Mouse (Mus musculus): ENCODE results near the gene Ropn1l.

Ropn1l gene

GRCm38 (mm10) chr15:31453098-31453916 lies at the start of gene Ropn1l:
Gene Ropn1l (minus strand): TSS chr15:31453737.
- DNase-seq, result peak; percentile 89 to 90

DNA sequence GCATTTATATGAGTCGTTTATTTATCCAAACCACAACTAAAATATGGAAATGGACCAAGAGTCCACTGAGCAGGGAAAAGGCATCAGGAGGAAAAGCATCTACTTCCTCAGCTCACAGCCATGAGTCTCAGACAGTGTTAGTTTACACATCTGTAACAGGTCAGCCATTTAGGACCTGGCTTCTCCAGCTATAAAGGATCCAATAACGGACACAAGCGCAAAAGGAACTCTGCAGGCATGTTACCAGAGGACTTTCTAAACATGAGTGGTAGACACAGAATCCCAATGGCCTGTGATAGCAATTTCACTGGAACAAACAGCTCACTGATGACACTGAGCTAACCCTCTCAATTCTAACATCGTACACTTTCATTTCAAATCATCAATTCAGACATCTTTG lies 49.5 kb upstream of the Ropn1l start:
- DNase-seq, result no peak

- DNase-seq, result no peak
Observed at GRCm38 (mm10) chr15:31502313-31502712, 48.8 kb upstream of the Ropn1l start.

DNA sequence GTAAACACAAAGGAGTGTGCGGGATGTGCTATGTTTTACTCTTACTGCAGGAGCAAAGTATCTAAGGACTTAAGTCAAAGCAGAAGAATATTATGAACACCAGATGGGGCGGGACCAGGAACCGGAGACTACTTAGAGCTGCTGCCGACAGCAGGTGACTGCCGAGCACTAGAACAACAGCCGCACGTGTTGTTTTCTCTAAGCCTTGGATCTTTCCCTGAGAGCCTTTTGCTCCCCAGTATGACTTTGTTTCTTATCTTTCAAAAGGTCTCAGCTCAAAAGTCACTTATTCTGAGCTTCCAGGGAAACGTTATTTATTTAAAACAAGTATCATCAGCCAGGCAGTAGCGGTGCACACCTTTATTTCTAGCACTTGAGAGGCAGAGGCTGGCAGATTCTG lies 41.3 kb upstream of the Ropn1l start:
- no peak for DNase-seq

DNA sequence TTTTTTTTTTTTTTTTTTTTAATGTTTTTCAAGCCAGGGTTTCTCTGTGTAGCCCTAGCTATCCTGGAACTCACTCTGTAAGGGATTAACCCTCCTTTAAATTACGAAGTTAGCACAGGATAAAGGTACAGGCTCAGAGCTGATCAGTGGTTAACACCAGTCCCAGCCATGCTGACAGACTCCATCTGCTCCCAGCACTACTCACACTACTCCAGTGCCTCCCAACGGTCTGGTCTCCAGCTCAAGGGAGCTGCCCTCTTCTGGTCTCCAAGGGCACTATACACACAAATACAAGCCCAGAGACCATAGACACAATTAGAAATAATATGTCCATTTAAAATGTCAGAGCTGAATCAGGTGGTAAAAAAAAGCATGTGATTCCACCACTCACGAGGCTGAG lies 40.8 kb upstream of the Ropn1l start:
- no peak for DNase-seq

DNA sequence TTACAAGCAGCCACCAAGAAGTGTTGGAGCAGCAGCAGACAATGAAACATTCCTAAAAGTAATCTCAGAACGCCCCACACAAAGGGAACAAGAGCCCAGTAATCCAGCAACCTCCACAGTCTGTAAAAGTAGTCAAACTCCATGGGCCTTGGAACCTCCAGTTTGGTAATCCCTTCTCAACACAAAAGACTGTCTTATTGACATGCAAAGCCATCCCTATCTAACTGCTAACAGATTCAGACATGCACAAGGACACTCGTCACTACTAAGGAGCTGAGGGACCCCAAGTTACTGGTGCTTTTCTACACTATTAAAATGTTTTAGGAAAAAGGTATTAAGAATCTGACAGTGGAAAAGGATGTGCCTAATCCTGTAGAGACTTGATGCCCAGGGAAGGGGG lies 33.9 kb upstream of the Ropn1l start:
- DNase-seq, result no peak

DNA sequence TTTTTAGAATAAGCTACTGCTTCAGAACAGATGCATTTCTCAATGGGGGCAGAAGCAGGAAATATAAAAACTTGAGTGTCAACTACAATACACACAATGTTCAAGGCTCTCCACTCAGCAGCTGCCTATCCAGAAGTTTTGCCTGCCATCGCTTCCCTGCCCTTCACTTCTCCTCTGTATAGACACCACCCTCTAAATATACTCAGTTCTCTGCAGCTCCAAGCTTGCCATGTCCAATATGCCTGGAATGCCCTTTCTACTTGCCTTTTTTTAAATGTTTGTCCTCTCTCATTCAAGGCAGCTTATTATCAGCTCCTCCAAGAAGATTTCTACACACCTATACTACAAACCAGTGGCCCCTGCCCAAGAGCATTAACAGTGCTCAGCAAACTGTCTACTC lies 23.1 kb upstream of the Ropn1l start:
- DNase-seq, result no peak

DNA sequence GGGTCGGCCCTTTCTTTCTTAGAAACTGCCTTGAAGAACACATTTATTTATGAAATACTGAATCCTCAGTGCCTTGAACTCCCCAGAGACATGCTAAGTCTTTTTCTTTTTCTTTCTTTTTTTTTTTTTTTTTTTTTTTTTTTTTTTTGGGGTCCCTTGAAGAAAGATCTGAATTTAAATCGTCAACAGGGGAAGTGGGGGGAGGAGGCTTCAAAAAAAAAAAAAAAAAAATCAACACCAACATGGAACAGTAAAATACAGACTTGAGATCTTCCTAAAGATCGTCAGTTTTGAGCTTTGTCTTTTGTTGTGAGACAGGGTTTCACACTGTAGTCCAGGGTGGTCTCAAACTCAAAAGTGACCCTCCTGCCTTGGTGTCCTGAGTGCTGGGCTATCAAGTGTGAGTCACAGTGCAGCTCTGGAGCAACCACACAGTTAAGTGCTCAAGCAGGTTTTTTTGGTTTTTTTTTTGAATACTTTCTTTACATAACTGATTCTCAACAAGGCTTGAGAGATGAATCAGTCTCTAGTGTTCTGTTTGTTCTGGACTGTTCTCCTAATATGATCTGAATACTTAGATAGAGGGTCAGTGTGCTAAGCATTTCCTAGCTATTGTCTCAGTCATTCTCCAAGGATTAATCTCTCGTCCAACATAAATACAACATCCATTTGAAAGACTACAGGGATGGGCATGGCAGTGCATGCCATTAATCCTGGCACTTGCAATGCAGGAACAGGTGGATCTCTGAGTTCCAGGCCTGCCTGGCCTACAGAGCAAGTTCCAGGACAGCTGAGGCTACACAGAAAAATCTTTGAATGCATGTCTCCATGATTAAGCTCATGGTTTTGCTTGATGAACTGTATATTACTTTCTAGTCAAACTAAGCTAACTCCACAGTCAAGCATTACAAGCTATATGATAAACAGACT lies 19.4 kb upstream of the Ropn1l start:
- no peak for DNase-seq

DNA sequence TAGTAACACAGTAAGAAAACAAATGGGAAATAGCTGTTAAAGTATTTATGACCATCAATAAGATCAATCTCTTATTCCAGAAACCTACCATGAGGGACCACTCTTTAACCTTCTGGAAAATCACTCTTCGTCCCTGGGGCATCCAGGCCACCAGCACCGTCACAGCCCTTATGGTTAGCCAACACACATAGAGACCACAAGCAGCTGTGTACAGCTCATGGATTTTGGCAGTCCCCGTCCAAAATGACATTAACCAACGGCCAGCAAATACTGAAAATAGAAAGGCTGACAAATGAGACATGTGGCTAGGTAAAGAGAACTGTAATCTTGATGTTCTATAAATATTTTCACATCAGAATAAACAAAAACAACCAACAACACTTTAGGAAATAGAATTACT lies 18.0 kb upstream of the Ropn1l start:
- no peak for DNase-seq

GRCm38 (mm10) chr15:31469497-31469896 lies 16.0 kb upstream of the Ropn1l start:
- no peak for DNase-seq

DNA sequence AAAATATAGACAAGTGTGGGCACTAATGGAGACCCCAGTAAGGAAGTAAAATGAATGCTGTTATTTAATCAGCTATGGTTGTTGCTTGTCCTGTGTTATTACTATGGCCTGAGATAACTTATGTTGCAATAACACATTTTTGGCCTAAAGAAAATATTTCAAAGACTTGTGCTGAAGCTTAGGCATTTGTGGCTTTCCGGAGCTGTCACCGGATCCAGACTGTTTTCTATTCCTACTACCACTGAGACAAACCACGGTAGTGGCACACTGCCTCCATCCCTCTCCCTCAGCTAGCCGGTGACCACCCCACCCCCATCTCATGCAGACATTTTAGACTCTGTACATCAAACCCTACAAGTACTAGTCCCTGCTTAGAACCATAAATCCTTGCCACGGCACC lies 15.3 kb upstream of the Ropn1l start:
- DNase-seq, result no peak

DNA sequence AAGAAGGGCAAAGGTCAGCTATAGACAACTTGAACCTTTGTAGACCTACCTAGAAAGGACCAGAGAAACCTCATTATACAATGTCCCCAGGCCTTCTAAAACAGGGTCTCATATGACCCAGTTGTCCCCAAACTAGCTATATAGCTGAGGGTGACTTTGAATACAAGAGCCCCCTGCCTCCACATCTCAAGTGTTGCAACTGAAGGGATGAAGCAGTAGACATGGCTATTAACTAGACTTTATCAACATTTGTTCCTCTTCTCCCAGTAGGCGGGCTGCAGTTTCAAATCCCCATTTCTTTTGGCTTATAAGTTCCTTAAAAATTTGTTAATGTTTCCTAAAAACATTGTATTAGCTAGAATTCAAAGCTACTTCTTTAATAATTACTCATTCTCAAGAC lies 13.2 kb upstream of the Ropn1l start:
- no peak for DNase-seq

GRCm38 (mm10) chr15:31466295-31466694 lies 12.8 kb upstream of the Ropn1l start:
- DNase-seq, result no peak

GRCm38 (mm10) chr15:31465806-31466205 lies 12.3 kb upstream of the Ropn1l start:
- no peak for DNase-seq

DNA sequence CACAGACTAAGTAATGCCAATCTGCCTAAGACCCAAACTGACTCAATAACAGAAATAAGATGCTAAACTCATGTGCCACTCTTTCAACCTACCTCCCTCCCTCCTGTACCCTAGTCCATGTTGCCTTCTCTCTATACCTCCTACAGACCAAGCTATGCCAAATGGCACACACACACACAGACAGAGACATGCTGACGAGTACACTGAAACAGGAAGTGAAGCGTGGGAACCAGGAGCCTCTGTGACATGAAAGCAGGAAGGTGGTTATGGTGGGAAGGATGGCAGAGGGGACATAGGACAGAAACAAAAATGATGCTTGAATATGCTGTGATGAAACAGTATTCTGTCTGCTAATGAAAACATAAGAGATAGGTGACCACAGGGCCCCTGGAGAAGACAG lies 7.0 kb upstream of the Ropn1l start:
- no peak for DNase-seq

DNA sequence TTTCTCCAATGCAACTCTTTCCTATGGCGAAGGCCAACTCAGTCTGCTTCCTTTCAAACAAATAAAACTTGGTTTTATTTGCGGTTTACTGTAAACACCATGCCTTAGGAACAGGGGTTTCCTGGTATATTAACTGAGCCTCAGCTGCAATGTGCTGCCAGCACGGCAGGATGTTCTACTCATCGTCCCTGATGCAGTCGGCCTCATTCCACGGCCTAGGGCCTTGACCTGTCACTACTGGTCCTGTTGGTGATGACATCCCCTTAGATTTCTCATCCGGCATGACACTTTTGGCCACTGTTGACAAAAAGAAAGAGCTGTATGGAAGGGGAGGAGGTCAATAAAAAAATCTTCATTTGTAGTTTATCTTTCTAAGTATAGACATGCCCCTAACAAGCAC lies 4.5 kb upstream of the Ropn1l start:
- no peak for DNase-seq

DNA sequence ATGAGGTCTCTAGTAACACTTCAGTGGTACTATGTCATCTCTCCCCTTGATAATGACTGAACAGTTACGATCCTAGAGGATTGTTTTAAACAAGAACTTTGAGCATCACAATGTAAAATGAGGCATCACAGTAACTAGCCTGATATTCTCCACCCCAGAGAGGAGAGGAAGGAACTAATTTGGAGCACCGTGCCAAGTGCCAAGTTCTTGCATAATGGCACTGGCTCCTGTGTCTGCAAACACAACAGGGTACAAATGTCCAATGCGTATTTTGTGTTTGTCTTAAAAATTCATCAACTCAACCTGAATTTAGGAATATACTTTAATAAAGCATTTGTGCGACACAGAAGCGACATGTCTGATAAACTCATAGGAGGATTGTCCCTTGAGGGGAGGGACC lies 2.8 kb upstream of the Ropn1l start:
- DNase-seq, result peak; percentile 24 to 33

DNA sequence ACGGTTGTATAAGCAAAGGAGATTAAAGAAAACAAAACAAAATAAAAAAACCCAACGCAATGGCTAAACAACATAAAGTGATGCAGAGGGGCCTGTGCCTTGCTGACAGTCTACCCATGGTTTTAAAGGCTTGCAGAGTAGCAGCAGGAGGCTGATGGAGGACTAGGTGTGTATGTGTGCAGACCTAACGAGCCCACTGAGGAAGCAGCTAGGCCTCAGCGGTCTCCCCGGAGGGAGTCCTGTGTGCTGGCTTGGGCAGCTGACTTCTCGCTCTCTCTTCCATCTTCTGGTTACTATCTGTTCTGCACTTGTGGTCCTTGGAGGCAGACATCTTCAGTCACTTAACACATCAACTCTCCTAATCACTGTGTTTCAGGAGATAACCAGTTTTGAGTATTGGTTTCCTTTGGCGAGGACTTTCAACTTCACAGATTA lies 1.3 kb upstream of the Ropn1l start:
- DNase-seq, result no peak

DNA sequence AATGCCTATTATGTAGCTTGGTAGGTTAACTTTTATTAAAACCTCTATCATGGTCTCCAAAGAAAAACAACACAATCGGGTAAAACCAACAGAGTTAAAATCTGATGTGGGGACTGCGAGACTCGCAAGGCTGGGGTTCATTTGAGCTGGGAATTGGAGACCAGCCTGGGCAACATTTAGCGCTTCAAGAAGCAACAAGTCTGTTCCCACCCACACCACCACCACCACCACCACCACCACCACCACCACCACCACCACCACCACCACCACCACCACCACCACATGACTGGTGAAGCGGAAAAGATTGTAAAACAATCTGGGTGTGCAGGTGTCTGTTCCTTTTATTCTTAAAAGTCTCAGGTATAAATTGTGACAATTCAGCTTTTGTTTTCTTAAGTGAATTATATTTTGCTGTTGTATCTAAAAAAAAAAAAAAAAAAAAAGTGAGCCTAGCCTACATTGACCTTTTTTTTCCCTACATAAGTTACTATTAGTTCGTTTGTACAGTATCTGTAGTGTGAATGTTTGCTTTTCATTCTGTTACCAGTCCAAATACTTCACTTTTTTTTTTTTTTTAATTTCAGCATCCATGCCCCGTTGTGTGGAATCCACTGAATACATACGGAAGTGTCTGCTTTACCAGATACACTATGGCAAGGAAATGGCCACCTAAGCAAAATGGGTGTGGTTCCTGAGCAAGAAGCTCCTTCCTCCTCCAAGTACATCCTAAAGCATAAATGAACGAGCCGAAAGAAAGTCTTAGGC lies 741 bp upstream of the Ropn1l start:
- DNase-seq, result peak in 1 of 2 experiments; percentile 17

- no peak for DNase-seq
Observed at GRCm38 (mm10) chr15:31452336-31453097, 1.0 kb downstream of the Ropn1l start.

DNA sequence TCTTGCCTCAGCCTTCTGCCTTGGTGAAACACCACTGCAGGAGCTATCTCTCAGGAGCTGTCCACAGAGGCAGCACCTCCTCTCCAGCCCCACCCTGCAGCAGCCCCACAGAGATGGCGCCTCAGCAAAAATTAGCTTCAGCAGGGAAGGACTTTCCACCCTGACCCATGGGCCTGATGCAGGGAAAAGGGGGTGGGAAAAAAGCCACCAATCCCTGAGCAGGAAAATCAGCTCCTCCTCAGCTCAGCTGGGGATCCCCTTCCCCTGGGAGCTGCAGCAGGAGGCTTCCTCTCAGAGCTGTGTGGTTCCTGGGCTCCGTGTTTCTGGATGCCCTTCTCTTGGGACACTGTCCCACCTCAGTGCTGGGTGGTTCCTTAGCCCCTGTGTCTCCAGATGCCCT lies 3.8 kb downstream of the Ropn1l start:
- DNase-seq, result no peak

- DNase-seq, result peak in 1 of 2 experiments; percentile 47
Observed at GRCm38 (mm10) chr15:31447121-31447520, 6.4 kb downstream of the Ropn1l start.
